Mouse (Mus musculus) cerebellum, adult 2 months (tissue): ENCODE measurements around the gene Fcgr4.

ENCODE experiments used
- CTCF ChIP-seq: fragments of 200-500 bp; IDR thresholded peaks from 2 replicates; pipeline ENCODE4 v1.5.1; 2011; ENCODE audit warnings: low read depth, mild to moderate bottlenecking, control low read depth, low read length, moderate library complexity, borderline replicate concordance; ENCODE audit not compliant: insufficient read depth
- POLR2A ChIP-seq: fragments of 200-500 bp; IDR thresholded peaks from 2 replicates; pipeline ENCODE4 v1.6.1; 2011; ENCODE audit warnings: low read length, control low read depth, borderline replicate concordance; ENCODE audit not compliant: insufficient read depth

DNA sequence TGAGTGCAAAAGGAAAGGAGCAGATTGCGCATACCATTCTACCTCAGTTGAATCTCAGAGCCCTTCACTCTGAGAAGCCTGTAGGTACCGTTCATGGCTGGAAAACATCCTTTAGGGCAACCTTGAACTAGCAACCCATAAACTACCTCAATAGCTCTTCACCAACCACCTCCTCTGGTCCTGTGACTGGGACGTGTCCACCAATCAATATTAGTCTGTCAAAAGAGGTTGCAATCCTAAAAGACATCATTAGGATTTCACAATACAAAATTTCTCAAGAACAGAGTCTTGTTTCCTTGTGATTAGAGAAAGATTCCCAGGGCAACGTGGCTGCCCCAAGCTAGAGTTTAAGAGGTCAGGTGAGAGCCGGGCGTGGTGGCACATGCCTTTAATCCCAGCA lies 34.6 kb downstream of the Fcgr4 start:
- no peak for TF ChIP-seq POLR2A
- TF ChIP-seq CTCF, result no peak
